Mouse (Mus musculus): ENCODE data around the gene Olfr1216. TPM values are rescaled to one million over a fixed set of nuclear protein-coding genes. Genes with fewer than 3 reads are reported as not detected.
"Not testable (repeated sequence)": the region's sequence is repeated elsewhere in the genome, so short reads cannot be mapped to it uniquely, and the experiment has no call there.

The Olfr1216 gene
- total RNA-seq (2015), result not detected in 2 replicates
- total RNA-seq (2017), result not detected in 2 replicates

DNA sequence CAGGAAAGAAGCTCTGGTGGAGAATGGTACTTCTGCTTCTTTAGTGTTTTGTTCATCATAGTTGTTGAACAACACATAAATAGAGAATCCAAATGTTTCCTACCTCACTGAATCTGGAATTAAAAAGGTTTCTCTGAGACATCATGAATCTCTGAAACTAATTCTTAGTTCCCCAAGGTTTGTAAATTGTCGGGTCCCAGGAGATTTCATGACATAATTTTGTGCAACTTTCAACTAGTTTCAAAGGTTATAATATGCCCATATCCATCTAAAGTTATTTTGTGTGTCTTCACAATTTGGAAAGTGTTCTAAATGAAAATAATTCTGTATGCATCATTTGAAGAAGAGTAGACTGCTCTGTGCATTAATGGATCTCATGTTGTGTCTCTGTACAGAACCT lies at the start of gene Olfr1216:
Gene Olfr1216, minus strand, starts transcription at position 101 of the 400 bp plus-strand sequence.
- no peak for ATAC-seq (replicated peaks; ENCODE audit: poor library complexity)

DNA sequence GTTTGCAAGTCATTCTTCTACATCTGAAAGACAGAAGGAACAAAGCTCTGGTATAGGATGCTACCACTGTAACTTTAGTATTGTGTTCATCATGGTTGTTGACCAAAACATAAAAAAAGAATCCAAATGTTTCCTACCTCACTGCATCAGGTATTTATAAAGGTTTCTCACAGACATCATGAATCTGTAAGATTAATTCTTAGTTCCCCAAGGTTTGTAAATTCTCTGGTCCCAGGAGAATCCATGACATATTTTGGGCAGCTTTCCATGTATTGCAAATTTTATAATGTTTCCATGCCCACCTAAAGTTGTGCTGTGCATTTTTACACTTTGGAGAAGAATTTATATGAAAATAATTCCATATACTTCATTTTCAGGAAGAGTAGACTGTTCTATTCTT lies 42.9 kb upstream of the Olfr1216 start, which contains the start of gene Olfr1218:
Gene Olfr1218, minus strand, starts transcription at position 101 of the 400 bp plus-strand sequence.
- ATAC-seq (replicated peaks; ENCODE audit: poor library complexity), result no peak

DNA sequence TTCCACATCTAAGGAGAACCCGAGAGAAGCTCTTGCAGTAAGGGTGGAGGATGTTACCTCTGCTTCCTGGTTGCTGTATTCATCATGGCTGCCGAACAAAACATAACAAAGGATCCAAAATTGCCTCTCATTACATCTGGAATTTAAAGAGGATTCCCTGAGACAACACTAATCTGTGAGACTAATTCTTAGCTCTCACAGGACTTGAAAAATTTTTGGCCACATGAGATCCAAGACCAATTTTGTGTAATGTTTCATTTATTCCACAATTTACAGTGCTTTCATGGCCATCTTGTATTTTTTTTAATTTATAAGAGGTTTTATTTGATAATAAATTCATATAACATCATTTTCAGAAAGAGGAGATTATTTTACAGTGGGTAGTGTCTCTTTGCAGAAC lies 13.8 kb upstream of the Olfr1216 start, which contains the start of gene Olfr1217:
Gene Olfr1217, minus strand, starts transcription at position 101 of the 400 bp plus-strand sequence.
- ATAC-seq (replicated peaks; ENCODE audit: poor library complexity), result no peak

DNA sequence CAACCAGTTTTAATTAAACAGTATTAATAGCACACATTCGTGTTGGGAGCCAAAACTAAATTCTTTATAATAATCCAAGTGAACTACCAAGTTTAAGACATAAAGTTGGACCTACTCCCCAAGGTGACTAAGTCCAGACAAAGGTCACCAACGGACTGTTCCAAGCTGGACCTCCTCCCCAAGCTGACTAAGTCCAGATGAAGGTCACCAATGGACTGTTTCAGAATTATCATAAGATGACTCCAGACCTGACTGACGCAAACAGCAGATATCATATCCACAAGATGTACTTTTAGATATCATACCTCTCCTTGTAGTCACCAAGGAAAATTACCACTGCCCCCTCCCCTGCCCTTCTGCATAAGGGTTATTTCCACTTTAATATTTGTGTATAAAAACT lies 3.3 kb upstream of the Olfr1216 start:
- not testable (repeated sequence) for ATAC-seq (replicated peaks; ENCODE audit: poor library complexity)

DNA sequence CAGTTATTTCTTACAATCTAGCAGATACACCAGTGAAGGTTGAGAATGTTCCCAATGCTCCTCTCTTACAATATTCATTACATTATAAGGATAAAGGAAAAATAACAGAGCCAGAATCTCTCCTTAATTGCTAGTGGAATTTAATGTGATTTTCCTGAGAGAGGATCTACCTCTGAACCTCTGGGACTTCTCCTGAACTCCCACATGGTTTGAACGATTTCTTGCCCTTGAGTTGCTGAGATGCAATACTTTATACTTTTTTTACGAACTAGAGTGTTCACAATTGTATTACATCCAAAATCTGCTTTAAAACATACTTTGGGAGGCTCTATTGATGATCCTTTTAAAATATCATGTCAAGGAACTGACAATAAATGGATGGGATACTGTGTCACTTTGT lies 11.3 kb downstream of the Olfr1216 start, which contains the start of gene Olfr1215:
Gene Olfr1215, minus strand, starts transcription at position 101 of the 400 bp plus-strand sequence.
- ATAC-seq (replicated peaks; ENCODE audit: poor library complexity), result no peak

GRCm38 (mm10) chr2:88992553-88992952 lies 25.6 kb downstream of the Olfr1216 start, which contains the start of gene Olfr1214:
Gene Olfr1214 (minus strand): TSS chr2:88992653.
- ATAC-seq (replicated peaks; ENCODE audit: poor library complexity), result no peak

DNA sequence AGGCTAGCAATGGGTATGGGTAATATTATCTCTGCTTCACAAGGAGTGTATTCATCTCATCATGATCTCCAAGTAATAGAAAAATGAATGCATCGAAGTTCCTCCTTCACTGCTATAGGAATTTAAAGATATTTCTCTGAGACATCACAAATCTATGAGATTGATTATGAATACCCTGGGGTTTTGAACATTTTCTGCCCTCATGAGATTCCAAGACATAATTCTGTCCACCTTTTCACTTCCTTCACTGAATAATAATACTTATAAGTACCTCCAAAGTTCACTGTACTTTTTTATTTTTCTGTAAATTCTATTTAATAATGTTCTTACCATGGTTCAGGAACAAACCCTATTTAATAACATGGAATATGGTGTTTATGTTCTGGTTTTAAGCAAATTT lies 38.0 kb downstream of the Olfr1216 start, which contains the start of gene Gm13762:
Gene Gm13762, minus strand, starts transcription at position 101 of the 400 bp plus-strand sequence.
- ATAC-seq (replicated peaks; ENCODE audit: poor library complexity), result no peak

Other genes with a start within 250 kb of the Olfr1216 start
- gene Olfr1200, start 247.9 kb downstream of the Olfr1216 start, total RNA-seq (2015), result not detected in 2 replicates
- gene Olfr1200, start 247.9 kb downstream of the Olfr1216 start, total RNA-seq (2017), result not detected in 2 replicates
- gene Olfr1201, start 225.3 kb downstream of the Olfr1216 start, total RNA-seq (2015), result not detected in 2 replicates
- gene Olfr1201, start 225.3 kb downstream of the Olfr1216 start, total RNA-seq (2017), result not detected in 2 replicates
- gene Olfr1202, start 203.8 kb downstream of the Olfr1216 start, total RNA-seq (2015), result not detected in 2 replicates
- not detected in 2 replicates for gene Olfr1202, start 203.8 kb downstream of the Olfr1216 start, total RNA-seq (2017)
- gene Olfr1205, start 188.6 kb downstream of the Olfr1216 start, total RNA-seq (2015), result not detected in 2 replicates
- not detected in 2 replicates for gene Olfr1205, start 188.6 kb downstream of the Olfr1216 start, total RNA-seq (2017)
- not detected in 2 replicates for gene Olfr1204, start 169.0 kb downstream of the Olfr1216 start, total RNA-seq (2015)
- not detected in 2 replicates for gene Olfr1204, start 169.0 kb downstream of the Olfr1216 start, total RNA-seq (2017)
- not detected in 2 replicates for gene Olfr1206, start 155.1 kb downstream of the Olfr1216 start, total RNA-seq (2015)
- not detected in 2 replicates for gene Olfr1206, start 155.1 kb downstream of the Olfr1216 start, total RNA-seq (2017)
- gene Olfr1208, start 116.0 kb downstream of the Olfr1216 start, total RNA-seq (2015), result not detected in 2 replicates
- gene Olfr1208, start 116.0 kb downstream of the Olfr1216 start, total RNA-seq (2017), result not detected in 2 replicates
- not detected in 2 replicates for gene Olfr1209, start 103.2 kb downstream of the Olfr1216 start, total RNA-seq (2015)
- not detected in 2 replicates for gene Olfr1209, start 103.2 kb downstream of the Olfr1216 start, total RNA-seq (2017)
- gene Olfr1211, start 80.2 kb downstream of the Olfr1216 start, total RNA-seq (2015), result not detected in 2 replicates
- not detected in 2 replicates for gene Olfr1211, start 80.2 kb downstream of the Olfr1216 start, total RNA-seq (2017)
- gene Olfr1212, start 64.4 kb downstream of the Olfr1216 start, total RNA-seq (2015), result not detected in 2 replicates
- gene Olfr1212, start 64.4 kb downstream of the Olfr1216 start, total RNA-seq (2017), result not detected in 2 replicates
- not detected in 2 replicates for gene Gm13762, start 38.1 kb downstream of the Olfr1216 start, total RNA-seq (2015)
- not detected in 2 replicates for gene Gm13762, start 38.1 kb downstream of the Olfr1216 start, total RNA-seq (2017)
- gene Olfr1214, start 25.7 kb downstream of the Olfr1216 start, total RNA-seq (2015), result not detected in 2 replicates
- not detected in 2 replicates for gene Olfr1214, start 25.7 kb downstream of the Olfr1216 start, total RNA-seq (2017)
- not detected in 2 replicates for gene Olfr1215, start 11.4 kb downstream of the Olfr1216 start, total RNA-seq (2015)
- gene Olfr1215, start 11.4 kb downstream of the Olfr1216 start, total RNA-seq (2017), result not detected in 2 replicates
- not detected in 2 replicates for gene Olfr1217, start 13.7 kb upstream of the Olfr1216 start, total RNA-seq (2015)
- gene Olfr1217, start 13.7 kb upstream of the Olfr1216 start, total RNA-seq (2017), result not detected in 2 replicates
- gene Olfr1218, start 42.8 kb upstream of the Olfr1216 start, total RNA-seq (2015), result not detected in 2 replicates
- not detected in 2 replicates for gene Olfr1218, start 42.8 kb upstream of the Olfr1216 start, total RNA-seq (2017)
- gene Olfr1219, start 65.2 kb upstream of the Olfr1216 start, total RNA-seq (2015), result not detected in 2 replicates
- not detected in 2 replicates for gene Olfr1219, start 65.2 kb upstream of the Olfr1216 start, total RNA-seq (2017)
- gene Olfr1220, start 88.5 kb upstream of the Olfr1216 start, total RNA-seq (2015), result not detected in 2 replicates
- gene Olfr1220, start 88.5 kb upstream of the Olfr1216 start, total RNA-seq (2017), result not detected in 2 replicates
- gene Olfr1221, start 98.9 kb upstream of the Olfr1216 start, total RNA-seq (2015), result not detected in 2 replicates
- gene Olfr1221, start 98.9 kb upstream of the Olfr1216 start, total RNA-seq (2017), result not detected in 2 replicates
- not detected in 2 replicates for gene Olfr1222, start 114.7 kb upstream of the Olfr1216 start, total RNA-seq (2015)
- not detected in 2 replicates for gene Olfr1222, start 114.7 kb upstream of the Olfr1216 start, total RNA-seq (2017)
- not detected in 2 replicates for gene Olfr1223, start 133.2 kb upstream of the Olfr1216 start, total RNA-seq (2015)
- gene Olfr1223, start 133.2 kb upstream of the Olfr1216 start, total RNA-seq (2017), result not detected in 2 replicates
- gene Olfr1224-ps1, start 145.8 kb upstream of the Olfr1216 start, total RNA-seq (2015), result not detected in 2 replicates
- not detected in 2 replicates for gene Olfr1224-ps1, start 145.8 kb upstream of the Olfr1216 start, total RNA-seq (2017)
- gene Olfr1225, start 156.3 kb upstream of the Olfr1216 start, total RNA-seq (2015), result not detected in 2 replicates
- gene Olfr1225, start 156.3 kb upstream of the Olfr1216 start, total RNA-seq (2017), result not detected in 2 replicates
- gene Olfr1226, start 181.7 kb upstream of the Olfr1216 start, total RNA-seq (2015), result not detected in 2 replicates
- not detected in 2 replicates for gene Olfr1226, start 181.7 kb upstream of the Olfr1216 start, total RNA-seq (2017)
- gene Olfr1228, start 235.7 kb upstream of the Olfr1216 start, total RNA-seq (2015), result not detected in 2 replicates
- not detected in 2 replicates for gene Olfr1228, start 235.7 kb upstream of the Olfr1216 start, total RNA-seq (2017)

All from megakaryocyte progenitor cell, adult 5-6 weeks (primary cell).